Mouse (Mus musculus) G1E (cell line): ENCODE results near the gene Snrpe.

Source experiments
- CTCF ChIP-seq: IDR thresholded peaks from 2 replicates; pipeline ENCODE4 v1.5.1; 2012; ENCODE audit warnings: low read depth, low read length, inconsistent platforms, mixed read lengths
- GATA1 ChIP-seq: IDR thresholded peaks from 2 replicates; pipeline ENCODE4 v1.6.1; 2012; ENCODE audit warnings: borderline replicate concordance, low read length, inconsistent platforms, mixed read lengths
- GATA2 ChIP-seq: IDR thresholded peaks from 2 replicates; pipeline ENCODE4 v1.6.1; 2012; ENCODE audit warnings: low read depth, low read length, inconsistent platforms, borderline replicate concordance
- POLR2AphosphoS5 ChIP-seq: IDR thresholded peaks from 2 replicates; pipeline ENCODE4 v1.6.1; 2012; ENCODE audit warnings: low read depth, low read length, inconsistent platforms; ENCODE audit not compliant: insufficient replicate concordance
- TAL1 ChIP-seq: conservative IDR thresholded peaks from 2 replicates; pipeline ENCODE4 v1.6.1; 2012; ENCODE audit warnings: low read depth, low read length, inconsistent platforms, mixed read lengths

DNA sequence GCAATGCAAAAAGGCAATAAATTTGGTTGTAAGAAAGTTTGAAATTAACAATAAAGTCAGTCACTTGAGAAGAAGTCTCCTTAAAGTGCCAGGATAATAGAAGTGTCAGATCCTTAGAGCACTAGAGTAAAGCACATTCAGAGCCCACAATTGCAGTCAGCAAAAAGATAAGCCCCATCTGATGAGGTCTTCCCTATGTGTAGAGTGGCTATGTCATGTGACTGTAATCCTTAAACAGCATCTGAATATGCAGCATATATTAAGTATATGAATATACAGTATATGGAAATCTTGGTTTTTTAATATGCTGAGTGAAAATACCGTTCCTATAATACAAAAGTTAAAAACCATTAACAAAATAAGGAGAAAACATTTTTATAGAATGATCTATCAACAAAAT, 42.9 kb upstream of the Snrpe start:
- TF ChIP-seq CTCF (no peak), POLR2AphosphoS5 (no peak), TAL1 (no peak), GATA1 (no peak), GATA2 (no peak)
